Mouse (Mus musculus) embryonic facial prominence, embryonic 13.5 days (tissue): ENCODE results near the gene Cdipt. TPM values are rescaled to one million over a fixed set of nuclear protein-coding genes. Genes with fewer than 3 reads are reported as not detected.

Experiments
- ATAC-seq: fragments of 200-750 bp; cut with Nextera tagmentation; 2 replicates; pipeline ENCODE4 v1.8.0; 2017; ENCODE audit warnings: low read depth; ENCODE audit not compliant: insufficient number of reproducible peaks, insufficient read depth, low FRiP score, low TSS enrichment
- H3K27ac ChIP-seq: fragments of 300-500 bp; sonication (generic); 2 replicates; pipeline ENCODE4 v1.5.1; 2015; ENCODE audit warnings: moderate library complexity, mild to moderate bottlenecking, inconsistent platforms
- H3K27me3 ChIP-seq: fragments of 300-500 bp; sonication (generic); 2 replicates; pipeline ENCODE4 v1.6.1; 2015; ENCODE audit warnings: mild to moderate bottlenecking, inconsistent platforms
- H3K36me3 ChIP-seq: fragments of 300-500 bp; sonication (generic); 2 replicates; pipeline ENCODE4 v1.6.1; 2015; ENCODE audit warnings: mild to moderate bottlenecking, inconsistent platforms
- H3K4me1 ChIP-seq: fragments of 300-500 bp; sonication (generic); 2 replicates; pipeline ENCODE4 v1.6.1; 2015; ENCODE audit warnings: inconsistent platforms
- H3K4me2 ChIP-seq: fragments of 300-500 bp; sonication (generic); 2 replicates; pipeline ENCODE4 v1.6.1; 2015; ENCODE audit warnings: moderate library complexity, mild to moderate bottlenecking, inconsistent platforms
- H3K4me3 ChIP-seq: fragments of 300-500 bp; sonication (generic); 2 replicates; pipeline ENCODE4 v1.5.1; 2015; ENCODE audit warnings: mild to moderate bottlenecking, inconsistent platforms
- H3K9ac ChIP-seq: fragments of 300-500 bp; sonication (generic); 2 replicates; pipeline ENCODE4 v1.6.1; 2015; ENCODE audit warnings: mild to moderate bottlenecking, inconsistent platforms
- H3K9me3 ChIP-seq: fragments of 300-500 bp; sonication (generic); 2 replicates; pipeline ENCODE4 v1.6.1; 2016; ENCODE audit warnings: inconsistent platforms
- WGBS: fragments of 180-500 bp; shearing (Covaris S2); methylation state at CpG from one replicate; pipeline ENCODE4 v1.1.7; 2015; ENCODE audit warnings: mixed read lengths; 5-methylcytosine and 5-hydroxymethylcytosine counted together
- polyA plus RNA-seq: library from polyadenylated mRNA; unstranded; fragments of >200 nt; fragmentation: Nextera tagmentation; extraction: Ambion mirVana; gene quantifications from 2 replicates; pipeline ENCODE4 v1.2.1, GENCODE M21; 2015

Cdipt gene
- polyA plus RNA-seq, 1 experiment from 2014 or later, result 97.0 TPM

GRCm38 (mm10) chr7:126950647-126951615, 24.8 kb upstream of the Cdipt start:
- no peak overlapping the region for H3K9ac ChIP-seq
- H3K4me1 ChIP-seq, result peaks cover 14% of the 10 kb centered on the region
- ATAC-seq, result no peak
- no peak overlapping the region for H3K27ac ChIP-seq
- H3K36me3 ChIP-seq, result no peaks in the 10 kb centered on the region
- peaks cover 47% of the 10 kb centered on the region for H3K27me3 ChIP-seq
- peak overlapping the region; percentile 99 for H3K4me2 ChIP-seq
- H3K9me3 ChIP-seq, result no peaks in the 10 kb centered on the region
- 6% methylated on average over 26 of the region's 26 CpGs for WGBS
- peak overlapping the region; percentile 52; the same call in 1 of the 2 replicates for H3K4me3 ChIP-seq

GRCm38 (mm10) chr7:126951741-126952140, 24.0 kb upstream of the Cdipt start:
- 16% methylated on average over 4 of the region's 4 CpGs for WGBS
- Histone ChIP-seq H3K36me3 (no peaks in the 10 kb centered on the region), H3K4me1 (peaks cover 14% of the 10 kb centered on the region), H3K27me3 (peaks cover 47% of the 10 kb centered on the region), H3K4me2 (no peak overlapping the region), H3K9ac (no peak overlapping the region), H3K9me3 (no peaks in the 10 kb centered on the region), H3K4me3 (no peak overlapping the region), H3K27ac (no peak overlapping the region)
- no peak for ATAC-seq

GRCm38 (mm10) chr7:126952646-126953045, 23.1 kb upstream of the Cdipt start:
- 0% methylated on average over 8 of the region's 8 CpGs for WGBS
- Histone ChIP-seq H3K36me3 (no peaks in the 10 kb centered on the region), H3K9me3 (no peaks in the 10 kb centered on the region), H3K27ac (no peak overlapping the region), H3K27me3 (peaks cover 47% of the 10 kb centered on the region), H3K4me3 (no peak overlapping the region), H3K4me2 (no peak overlapping the region), H3K9ac (no peak overlapping the region), H3K4me1 (peaks cover 14% of the 10 kb centered on the region)
- no peak for ATAC-seq

GRCm38 (mm10) chr7:126955125-126955524, 20.6 kb upstream of the Cdipt start:
- 59% methylated on average over 3 of the region's 3 CpGs for WGBS
- H3K4me2 ChIP-seq, result no peak overlapping the region
- no peak for ATAC-seq

GRCm38 (mm10) chr7:126959780-126960179, 15.9 kb upstream of the Cdipt start:
- Histone ChIP-seq H3K9ac (no peak overlapping the region), H3K27me3 (peaks cover 24% of the 10 kb centered on the region), H3K36me3 (no peaks in the 10 kb centered on the region), H3K27ac (no peak overlapping the region), H3K9me3 (no peaks in the 10 kb centered on the region), H3K4me1 (no peaks in the 10 kb centered on the region), H3K4me2 (no peak overlapping the region), H3K4me3 (no peak overlapping the region)
- 74% methylated on average over 9 of the region's 9 CpGs for WGBS
- no peak for ATAC-seq

More at GRCm38 (mm10) chr7:126955125-126955524, 20.6 kb upstream of the Cdipt start:
- no peak overlapping the region for H3K9ac ChIP-seq
- no peaks in the 10 kb centered on the region for H3K36me3 ChIP-seq
- H3K9me3 ChIP-seq, result no peaks in the 10 kb centered on the region
- H3K27me3 ChIP-seq, result peaks cover 40% of the 10 kb centered on the region
- H3K4me3 ChIP-seq, result no peak overlapping the region
- peaks cover 5% of the 10 kb centered on the region for H3K4me1 ChIP-seq
- no peak overlapping the region for H3K27ac ChIP-seq

- Histone ChIP-seq H3K4me3 (no peak overlapping the region), H3K27me3 (peaks cover 24% of the 10 kb centered on the region), H3K36me3 (no peaks in the 10 kb centered on the region), H3K4me2 (no peak overlapping the region), H3K9me3 (no peaks in the 10 kb centered on the region), H3K4me1 (no peaks in the 10 kb centered on the region), H3K9ac (no peak overlapping the region), H3K27ac (no peak overlapping the region)
- ATAC-seq, result no peak
- WGBS, result 88% methylated on average over 5 of the region's 5 CpGs
Measured at GRCm38 (mm10) chr7:126961095-126961494, 14.6 kb upstream of the Cdipt start.

- Histone ChIP-seq H3K4me1 (no peaks in the 10 kb centered on the region), H3K9ac (no peak overlapping the region), H3K27ac (no peak overlapping the region), H3K4me3 (no peak overlapping the region), H3K36me3 (no peaks in the 10 kb centered on the region), H3K4me2 (no peak overlapping the region), H3K27me3 (peaks cover 24% of the 10 kb centered on the region), H3K9me3 (no peaks in the 10 kb centered on the region)
- WGBS, result 78% methylated on average over 4 of the region's 4 CpGs
- ATAC-seq, result no peak
Measured at GRCm38 (mm10) chr7:126961965-126962364, 13.7 kb upstream of the Cdipt start.

GRCm38 (mm10) chr7:126963548-126964286, 12.0 kb upstream of the Cdipt start:
- Histone ChIP-seq H3K9ac (no peak overlapping the region), H3K36me3 (no peaks in the 10 kb centered on the region), H3K4me2 (peak overlapping the region; percentile 30), H3K4me3 (no peak overlapping the region), H3K4me1 (no peaks in the 10 kb centered on the region), H3K27ac (no peak overlapping the region), H3K27me3 (peaks cover 24% of the 10 kb centered on the region), H3K9me3 (no peaks in the 10 kb centered on the region)
- ATAC-seq, result 0 out of 2 replicates have a peak, but pooled peaks have one; percentile 37
- 27% methylated on average over 19 of the region's 19 CpGs for WGBS

GRCm38 (mm10) chr7:126965568-126965967, 10.1 kb upstream of the Cdipt start:
- H3K4me1 ChIP-seq, result no peaks in the 10 kb centered on the region
- ATAC-seq, result no peak
- H3K9me3 ChIP-seq, result no peaks in the 10 kb centered on the region
- H3K27me3 ChIP-seq, result peaks cover 24% of the 10 kb centered on the region
- no peak overlapping the region for H3K27ac ChIP-seq
- no peaks in the 10 kb centered on the region for H3K36me3 ChIP-seq
- H3K9ac ChIP-seq, result no peak overlapping the region
- H3K4me3 ChIP-seq, result no peak overlapping the region
- no peak overlapping the region for H3K4me2 ChIP-seq
- 51% methylated on average over 3 of the region's 3 CpGs for WGBS

GRCm38 (mm10) chr7:126967361-126967760, 8.4 kb upstream of the Cdipt start:
- Histone ChIP-seq H3K4me3 (no peak overlapping the region), H3K27ac (no peak overlapping the region), H3K9ac (no peak overlapping the region), H3K4me1 (no peaks in the 10 kb centered on the region), H3K4me2 (no peak overlapping the region), H3K27me3 (peaks cover 21% of the 10 kb centered on the region), H3K9me3 (no peaks in the 10 kb centered on the region), H3K36me3 (no peaks in the 10 kb centered on the region)
- WGBS, result 58% methylated on average over 6 of the region's 6 CpGs
- ATAC-seq, result no peak

- Histone ChIP-seq H3K4me3 (peak overlapping the region; percentile 85), H3K9me3 (no peaks in the 10 kb centered on the region), H3K36me3 (peaks cover 26% of the 10 kb centered on the region), H3K27me3 (no peaks in the 10 kb centered on the region), H3K9ac (peak overlapping the region; percentile 96), H3K4me2 (peak overlapping the region; percentile 89), H3K27ac (peak overlapping the region; percentile 97; the same call in 1 of the 2 replicates), H3K4me1 (peaks cover 10% of the 10 kb centered on the region)
- 8% methylated on average over 8 of the region's 8 CpGs for WGBS
- no peak for ATAC-seq
Measured at GRCm38 (mm10) chr7:126975493-126975892, 221 bp upstream of the Cdipt start.
